Mouse (Mus musculus) embryonic facial prominence, embryonic 10.5 days (tissue): ENCODE results near the gene Xirp1. TPM values are rescaled to one million over a fixed set of nuclear protein-coding genes. Genes with fewer than 3 reads are reported as not detected.

Experiments used
- DNase-seq: peaks from one replicate; pipeline ENCODE4 v3.0.0-alpha.2; 2017; ENCODE audit warnings: low spot score
- H3K27ac ChIP-seq: fragments of 300-500 bp; sonication (generic); replicated peaks from 2 replicates; pipeline ENCODE4 v1.5.1; 2016; ENCODE audit warnings: mild to moderate bottlenecking
- H3K27me3 ChIP-seq: fragments of 300-500 bp; sonication (generic); replicated peaks from 2 replicates; pipeline ENCODE4 v1.6.1; 2016; ENCODE audit warnings: low read depth, mild to moderate bottlenecking; ENCODE audit not compliant: poor library complexity, severe bottlenecking
- H3K36me3 ChIP-seq: fragments of 300-500 bp; sonication (generic); replicated peaks from 2 replicates; pipeline ENCODE4 v1.6.1; 2016; ENCODE audit warnings: mild to moderate bottlenecking, moderate library complexity
- H3K4me1 ChIP-seq: fragments of 300-500 bp; sonication (generic); 2 replicates; pipeline ENCODE4 v1.6.1; 2016
- H3K4me3 ChIP-seq: fragments of 300-500 bp; sonication (generic); 2 replicates; pipeline ENCODE4 v1.5.1; 2016; ENCODE audit warnings: mild to moderate bottlenecking, moderate library complexity
- H3K9me3 ChIP-seq: fragments of 300-500 bp; sonication (generic); 2 replicates; pipeline ENCODE4 v1.6.1; 2016; ENCODE audit warnings: mild to moderate bottlenecking
- WGBS: fragments of 180-500 bp; shearing (Covaris S2); methylation state at CpG from one replicate; pipeline ENCODE4 v1.1.7; 2016; 5-methylcytosine and 5-hydroxymethylcytosine counted together
- polyA plus RNA-seq: library from polyadenylated mRNA; unstranded; fragments of >200 nt; fragmentation: Nextera tagmentation; extraction: Ambion mirVana; gene quantifications from 2 replicates; pipeline ENCODE4 v1.2.1, GENCODE M21; 2016

Xirp1 gene
- polyA plus RNA-seq, 1 experiment from 2014 or later = 0.04 TPM

- peak; percentile 71 for DNase-seq
- Histone ChIP-seq H3K4me1 (peaks cover 92% of the 10 kb centered on the region), H3K4me3 (peak overlapping the region; percentile 78), H3K27me3 (no peaks in the 10 kb centered on the region), H3K36me3 (no peaks in the 10 kb centered on the region), H3K27ac (peak overlapping the region; percentile 93), H3K9me3 (no peaks in the 10 kb centered on the region)
- WGBS = 1% methylated on average over 11 of the region's 11 CpGs
Measured at GRCm38 (mm10) chr9:119982241-119982811, 41.1 kb downstream of the Xirp1 start.

- H3K4me1 ChIP-seq = peaks cover 94% of the 10 kb centered on the region
- DNase-seq = peak; percentile 84
- H3K27me3 ChIP-seq = no peaks in the 10 kb centered on the region
- H3K36me3 ChIP-seq = 0 out of 2 replicates have a peak, but pooled peaks cover 5% of the 10 kb centered on the region
- under 1% methylated on average over 16 of the region's 16 CpGs for WGBS
- H3K9me3 ChIP-seq = no peaks in the 10 kb centered on the region
- peak overlapping the region; percentile 93 for H3K27ac ChIP-seq
- peak overlapping the region; percentile 78 for H3K4me3 ChIP-seq
Measured at GRCm38 (mm10) chr9:119981183-119982179, 41.9 kb downstream of the Xirp1 start.

- H3K4me1 ChIP-seq = peaks cover 89% of the 10 kb centered on the region
- H3K4me3 ChIP-seq = peak overlapping the region; percentile 78
- 5% methylated on average over 4 of the region's 4 CpGs for WGBS
- peaks cover 6% of the 10 kb centered on the region; the same call in 1 of the 2 replicates for H3K36me3 ChIP-seq
- peak; percentile 58 for DNase-seq
- no peaks in the 10 kb centered on the region for H3K9me3 ChIP-seq
- no peaks in the 10 kb centered on the region for H3K27me3 ChIP-seq
- H3K27ac ChIP-seq = peak overlapping the region; percentile 93
Measured at GRCm38 (mm10) chr9:119980770-119981182, 42.6 kb downstream of the Xirp1 start.

- H3K27me3 ChIP-seq = no peaks in the 10 kb centered on the region
- DNase-seq = no peak
- no peaks in the 10 kb centered on the region for H3K9me3 ChIP-seq
- peak overlapping the region; percentile 48; the same call in 1 of the 2 replicates for H3K27ac ChIP-seq
- H3K36me3 ChIP-seq = peaks cover 13% of the 10 kb centered on the region
- 48% methylated on average over 2 of the region's 2 CpGs for WGBS
- 0 out of 2 replicates have a peak overlapping the region, but pooled peaks have one; percentile 11 for H3K4me3 ChIP-seq
- peaks cover 84% of the 10 kb centered on the region for H3K4me1 ChIP-seq
Measured at GRCm38 (mm10) chr9:119979749-119980148, 43.6 kb downstream of the Xirp1 start.

GRCm38 (mm10) chr9:119978811-119979441, 44.5 kb downstream of the Xirp1 start:
- Histone ChIP-seq H3K27me3 (no peaks in the 10 kb centered on the region), H3K36me3 (peaks cover 21% of the 10 kb centered on the region), H3K4me1 (peaks cover 76% of the 10 kb centered on the region), H3K4me3 (no peak overlapping the region), H3K9me3 (no peaks in the 10 kb centered on the region), H3K27ac (peak overlapping the region; percentile 63; the same call in 1 of the 2 replicates)
- no peak for DNase-seq
- 84% methylated on average over 6 of the region's 6 CpGs for WGBS

- Histone ChIP-seq H3K9me3 (no peaks in the 10 kb centered on the region), H3K36me3 (peaks cover 28% of the 10 kb centered on the region), H3K27me3 (no peaks in the 10 kb centered on the region), H3K4me1 (peaks cover 70% of the 10 kb centered on the region), H3K4me3 (0 out of 2 replicates have a peak overlapping the region, but pooled peaks have one; percentile 11), H3K27ac (peak overlapping the region; percentile 63)
- 47% methylated on average over 9 of the region's 9 CpGs for WGBS
- no peak for DNase-seq
Measured at GRCm38 (mm10) chr9:119978151-119978810, 45.1 kb downstream of the Xirp1 start.

- Histone ChIP-seq H3K4me1 (peaks cover 63% of the 10 kb centered on the region), H3K27ac (peak overlapping the region; percentile 63), H3K9me3 (no peaks in the 10 kb centered on the region), H3K4me3 (no peak overlapping the region), H3K27me3 (no peaks in the 10 kb centered on the region), H3K36me3 (peaks cover 34% of the 10 kb centered on the region)
- 64% methylated on average over 5 of the region's 5 CpGs for WGBS
- DNase-seq = no peak
Measured at GRCm38 (mm10) chr9:119977557-119978060, 45.8 kb downstream of the Xirp1 start.

GRCm38 (mm10) chr9:119976704-119977556, 46.5 kb downstream of the Xirp1 start:
- 56% methylated on average over 17 of the region's 17 CpGs for WGBS
- no peak for DNase-seq
- H3K36me3 ChIP-seq = peaks cover 41% of the 10 kb centered on the region
- peak overlapping the region; percentile 63 for H3K27ac ChIP-seq
- H3K9me3 ChIP-seq = no peaks in the 10 kb centered on the region
- peaks cover 56% of the 10 kb centered on the region for H3K4me1 ChIP-seq
- no peak overlapping the region for H3K4me3 ChIP-seq
- H3K27me3 ChIP-seq = no peaks in the 10 kb centered on the region

GRCm38 (mm10) chr9:119975286-119975685, 48.1 kb downstream of the Xirp1 start:
- no peak overlapping the region for H3K27ac ChIP-seq

GRCm38 (mm10) chr9:119974609-119975008, 48.8 kb downstream of the Xirp1 start:
- no peak for DNase-seq
- H3K4me1 ChIP-seq = peaks cover 51% of the 10 kb centered on the region
- H3K4me3 ChIP-seq = no peak overlapping the region
- no peaks in the 10 kb centered on the region for H3K9me3 ChIP-seq
- 83% methylated on average over 5 of the region's 5 CpGs for WGBS
- H3K36me3 ChIP-seq = peaks cover 49% of the 10 kb centered on the region
- H3K27ac ChIP-seq = no peak overlapping the region
- H3K27me3 ChIP-seq = no peaks in the 10 kb centered on the region

More at GRCm38 (mm10) chr9:119975286-119975685, 48.1 kb downstream of the Xirp1 start:
- no peaks in the 10 kb centered on the region for H3K27me3 ChIP-seq
- WGBS = 96% methylated on average over 4 of the region's 4 CpGs
- H3K9me3 ChIP-seq = no peaks in the 10 kb centered on the region
- H3K4me3 ChIP-seq = no peak overlapping the region
- H3K36me3 ChIP-seq = peaks cover 49% of the 10 kb centered on the region
- DNase-seq = no peak
- H3K4me1 ChIP-seq = peaks cover 53% of the 10 kb centered on the region

GRCm38 (mm10) chr9:119973869-119974520, 49.4 kb downstream of the Xirp1 start:
- 92% methylated on average over 27 of the region's 27 CpGs for WGBS
- Histone ChIP-seq H3K27ac (no peak overlapping the region), H3K36me3 (peaks cover 49% of the 10 kb centered on the region), H3K9me3 (no peaks in the 10 kb centered on the region), H3K27me3 (no peaks in the 10 kb centered on the region), H3K4me3 (no peak overlapping the region), H3K4me1 (peaks cover 44% of the 10 kb centered on the region)
- DNase-seq = peak; percentile 26
